Mouse (Mus musculus) neural tube, embryonic 12.5 days (tissue): ENCODE results near the gene Ube2q2. TPM values are rescaled to one million over a fixed set of nuclear protein-coding genes. Genes with fewer than 3 reads are reported as not detected.
"Not testable (repeated sequence)": the region's sequence is repeated elsewhere in the genome, so short reads cannot be mapped to it uniquely, and the experiment has no call there.

Source experiments
- ATAC-seq: fragments of 200-750 bp; cut with Nextera tagmentation; 2 replicates; pipeline ENCODE4 v1.8.0; 2017; ENCODE audit warnings: low read depth, mild to moderate bottlenecking, moderate TSS enrichment, moderate library complexity; ENCODE audit not compliant: low FRiP score
- H3K27ac ChIP-seq: fragments of 300-500 bp; sonication (generic); 2 replicates; pipeline ENCODE4 v1.5.1; 2016
- H3K27me3 ChIP-seq: fragments of 300-500 bp; sonication (generic); replicated peaks from 2 replicates; pipeline ENCODE4 v1.6.1; 2016; ENCODE audit warnings: mild to moderate bottlenecking
- H3K36me3 ChIP-seq: fragments of 300-500 bp; sonication (generic); 2 replicates; pipeline ENCODE4 v1.6.1; 2016; ENCODE audit warnings: mild to moderate bottlenecking
- H3K4me1 ChIP-seq: fragments of 300-500 bp; sonication (generic); 2 replicates; pipeline ENCODE4 v1.6.1; 2016
- H3K4me2 ChIP-seq: fragments of 300-500 bp; sonication (generic); replicated peaks from 2 replicates; pipeline ENCODE4 v1.6.1; 2016; ENCODE audit warnings: mild to moderate bottlenecking
- H3K4me3 ChIP-seq: fragments of 300-500 bp; sonication (generic); 2 replicates; pipeline ENCODE4 v1.5.1; 2016
- H3K9ac ChIP-seq: fragments of 300-500 bp; sonication (generic); 2 replicates; pipeline ENCODE4 v1.6.1; 2016; ENCODE audit warnings: mild to moderate bottlenecking
- H3K9me3 ChIP-seq: fragments of 300-500 bp; sonication (generic); 2 replicates; pipeline ENCODE4 v1.6.1; 2016; ENCODE audit warnings: mild to moderate bottlenecking
- WGBS: fragments of 180-500 bp; shearing (Covaris S2); methylation state at CpG from one replicate; pipeline ENCODE4 v1.1.7; 2016; 5-methylcytosine and 5-hydroxymethylcytosine counted together
- polyA plus RNA-seq: library from polyadenylated mRNA; unstranded; fragments of >200 nt; fragmentation: Nextera tagmentation; extraction: Ambion mirVana; gene quantifications from 2 replicates; pipeline ENCODE4 v1.2.1, GENCODE M21; 2016

Ube2q2 gene
- polyA plus RNA-seq = 52.7 and 54.5 TPM in 2 replicates

DNA sequence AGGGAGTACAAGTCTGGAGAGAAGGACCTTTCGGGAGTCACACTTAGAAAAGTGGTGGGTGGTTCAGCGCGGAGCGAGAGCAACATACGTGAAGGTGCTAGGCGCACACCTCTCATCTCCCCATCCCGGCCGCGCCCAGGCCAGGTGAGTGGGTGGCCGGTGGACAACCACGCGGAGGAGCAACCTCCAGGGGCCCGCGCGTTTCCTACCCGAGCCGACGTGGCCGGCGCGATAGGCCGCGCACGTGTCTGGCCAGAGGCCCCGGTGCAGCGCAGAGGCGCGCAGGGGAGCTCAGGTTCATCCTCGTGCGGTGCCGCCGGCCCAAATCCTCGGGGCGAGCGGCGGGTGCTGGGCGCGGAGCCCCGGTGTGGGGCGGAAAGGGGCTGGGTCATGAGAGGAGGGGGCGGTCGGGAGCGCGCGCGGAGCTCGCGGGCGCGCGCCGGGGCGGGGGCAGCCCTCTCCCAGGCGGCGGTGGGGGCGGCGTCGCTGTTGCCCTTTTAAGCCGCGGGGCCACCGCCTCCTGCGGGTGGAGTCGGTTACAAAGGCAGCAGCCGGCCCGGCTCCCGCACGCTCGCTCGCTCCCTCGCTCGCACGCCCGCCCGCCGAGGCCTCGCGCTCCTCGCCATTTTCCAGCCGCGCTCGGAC lies at the start of gene Ube2q2:
Gene Ube2q2, plus strand, starts transcription at position 1 of the 645 bp plus-strand sequence.
- Histone ChIP-seq H3K27me3 (no peaks in the 10 kb centered on the region), H3K4me3 (peak within 1 kb of the TSS; percentile 93), H3K9ac (peak within 1 kb of the TSS; percentile 96), H3K27ac (peak within 1 kb of the TSS; percentile 77), H3K4me1 (peaks cover 18% of the 10 kb centered on the region), H3K36me3 (no peaks in the 10 kb centered on the region), H3K4me2 (peak within 1 kb of the TSS; percentile 71), H3K9me3 (no peaks in the 10 kb centered on the region)
- under 1% methylated on average over 72 of the region's 81 CpGs for WGBS
- ATAC-seq = peak; percentile 88

DNA sequence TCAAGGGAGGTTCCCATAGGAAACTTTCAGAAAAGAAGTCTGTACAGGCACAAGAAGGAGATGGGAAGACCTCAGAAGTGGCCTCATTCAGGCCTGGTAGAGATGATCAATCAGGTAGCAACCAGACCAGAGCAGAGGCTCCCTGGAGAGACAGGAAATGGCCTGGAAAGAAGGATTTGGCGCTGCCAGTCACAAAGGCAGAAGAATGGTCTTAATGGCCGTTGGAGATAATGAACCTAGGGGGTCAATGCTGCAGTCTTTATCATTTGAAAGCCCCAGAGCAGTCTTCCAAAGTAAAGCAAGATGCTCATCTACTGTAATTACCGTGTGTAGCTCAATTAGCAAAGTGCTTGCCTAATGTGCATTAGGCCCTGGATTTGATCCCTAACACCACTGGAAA lies 47.5 kb upstream of the Ube2q2 start:
- Histone ChIP-seq H3K4me2 (no peak overlapping the region), H3K9ac (no peak overlapping the region), H3K9me3 (peaks cover 6% of the 10 kb centered on the region; the same call in 1 of the 2 replicates), H3K27ac (no peak overlapping the region), H3K27me3 (no peaks in the 10 kb centered on the region), H3K4me3 (no peak overlapping the region), H3K36me3 (no peaks in the 10 kb centered on the region), H3K4me1 (no peaks in the 10 kb centered on the region)
- 11% methylated on average over 3 of the region's 3 CpGs for WGBS
- ATAC-seq = no peak

DNA sequence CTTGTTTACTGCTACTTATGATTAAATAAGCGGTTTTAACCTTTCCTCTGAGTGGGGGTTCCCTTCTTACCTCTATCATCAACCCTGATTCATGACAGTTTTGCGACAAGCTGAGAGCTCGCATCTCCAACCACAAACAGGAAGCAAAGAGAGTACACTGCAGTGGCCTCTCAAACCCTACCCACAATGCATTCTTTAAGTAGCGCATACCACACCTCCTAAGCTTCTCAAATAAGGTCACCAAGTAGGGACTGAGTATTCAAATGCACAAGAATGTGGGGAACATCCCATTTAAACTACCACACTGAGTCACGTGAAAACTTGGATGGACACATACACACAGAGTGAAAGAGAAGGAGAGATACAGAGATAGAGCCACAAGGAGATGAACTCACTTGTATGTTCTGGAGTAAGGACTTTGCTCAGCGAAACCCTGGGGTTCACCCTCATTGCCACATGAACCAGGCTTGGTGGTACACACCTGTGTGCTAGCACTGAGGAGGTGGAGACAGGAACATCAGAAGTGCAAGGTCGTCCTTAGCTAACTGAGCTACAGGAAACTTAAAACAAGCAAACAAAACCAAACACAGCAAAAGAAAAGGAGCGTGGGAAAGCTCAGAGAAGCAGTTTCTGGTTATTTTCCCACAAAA lies 46.3 kb upstream of the Ube2q2 start:
- H3K4me3 ChIP-seq = no peak overlapping the region
- H3K27me3 ChIP-seq = no peaks in the 10 kb centered on the region
- no peaks in the 10 kb centered on the region for H3K36me3 ChIP-seq
- no peak overlapping the region for H3K4me2 ChIP-seq
- WGBS = 86% methylated on average over 8 of the region's 8 CpGs
- no peak overlapping the region for H3K9ac ChIP-seq
- no peak overlapping the region for H3K27ac ChIP-seq
- no peak for ATAC-seq
- H3K4me1 ChIP-seq = no peaks in the 10 kb centered on the region
- peaks cover 6% of the 10 kb centered on the region; the same call in 1 of the 2 replicates for H3K9me3 ChIP-seq

DNA sequence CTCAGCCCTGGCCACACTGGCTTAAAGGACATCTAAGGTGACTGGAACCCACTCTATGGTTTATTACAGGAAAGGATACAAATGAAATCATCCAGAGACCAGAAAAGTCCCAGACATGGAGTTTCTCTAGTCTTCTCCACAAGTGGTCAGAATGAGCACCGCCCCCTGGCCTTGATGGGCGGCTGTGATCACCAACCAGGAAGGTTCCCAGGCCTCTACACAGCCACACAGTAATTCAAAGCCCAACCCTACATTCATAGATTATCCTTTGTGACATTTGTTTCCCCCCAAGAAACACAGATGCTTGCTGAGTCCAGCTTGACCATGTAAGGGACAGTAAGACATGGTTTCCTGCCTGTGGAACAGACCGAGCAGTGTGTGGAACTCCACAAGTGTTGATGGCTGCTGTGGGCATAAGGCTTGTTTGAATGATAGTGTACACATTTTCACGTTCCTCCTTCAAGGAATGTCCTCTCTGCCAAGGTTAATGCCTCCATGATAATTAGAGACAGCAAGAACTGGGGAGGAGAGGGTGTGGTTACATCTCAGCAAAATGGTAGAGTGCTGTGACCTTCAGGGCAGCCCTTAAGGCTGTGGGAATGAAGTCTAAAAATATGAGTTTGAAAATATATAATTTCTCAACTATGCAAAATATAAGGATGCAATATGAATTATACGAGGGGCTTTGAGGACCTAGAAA lies 45.6 kb upstream of the Ube2q2 start:
- no peak for ATAC-seq
- WGBS = 92% methylated on average over 5 of the region's 5 CpGs

DNA sequence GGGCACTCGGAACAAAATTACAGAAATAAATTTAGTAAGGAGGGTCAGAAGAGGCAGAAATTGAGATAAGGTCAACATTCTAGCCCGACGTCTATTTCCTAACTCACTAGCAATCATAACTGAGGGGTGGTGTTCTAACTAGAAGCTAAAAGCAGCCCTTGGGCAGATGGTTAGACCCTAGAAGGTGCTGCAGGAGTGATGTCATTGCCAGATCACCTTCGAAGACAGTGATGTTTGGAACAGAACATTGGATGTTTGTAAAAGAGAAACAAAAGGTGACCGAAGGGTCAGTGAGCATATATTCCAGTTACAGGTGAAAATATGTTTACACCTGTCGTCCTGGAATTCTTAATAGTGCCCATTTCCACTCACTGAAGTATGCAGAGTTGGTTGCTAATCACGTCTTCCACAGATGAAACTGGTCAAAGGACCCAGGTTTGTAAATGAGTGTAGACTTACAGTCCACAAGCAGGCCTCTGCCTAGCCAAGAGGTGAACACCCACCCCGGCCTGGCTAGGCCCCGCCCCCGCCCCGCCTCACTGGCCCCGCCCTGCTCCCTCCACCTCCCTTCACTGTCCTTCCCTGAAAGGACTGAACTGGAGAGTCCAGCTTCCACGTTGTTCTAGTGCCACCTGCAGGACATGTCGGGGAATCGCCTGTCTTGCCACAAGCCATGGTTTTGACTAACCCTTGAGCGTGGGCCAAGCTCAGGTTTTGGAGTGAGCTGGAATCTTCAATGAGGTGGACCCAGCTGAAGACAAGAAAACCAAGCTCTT lies 38.4 kb upstream of the Ube2q2 start:
- H3K4me2 ChIP-seq = no peak overlapping the region
- ATAC-seq = peak; percentile 94
- H3K27me3 ChIP-seq = no peaks in the 10 kb centered on the region
- H3K9ac ChIP-seq = no peak overlapping the region
- no peak overlapping the region for H3K27ac ChIP-seq
- H3K4me3 ChIP-seq = no peak overlapping the region
- H3K4me1 ChIP-seq = no peaks in the 10 kb centered on the region
- WGBS = 33% methylated on average over 16 of the region's 16 CpGs
- H3K9me3 ChIP-seq = no peaks in the 10 kb centered on the region
- H3K36me3 ChIP-seq = no peaks in the 10 kb centered on the region

More for the DNA sequence above, 45.6 kb upstream of the Ube2q2 start:
- Histone ChIP-seq H3K9ac (no peak overlapping the region), H3K4me1 (no peaks in the 10 kb centered on the region), H3K9me3 (peaks cover 6% of the 10 kb centered on the region; the same call in 1 of the 2 replicates), H3K27ac (no peak overlapping the region), H3K4me3 (no peak overlapping the region), H3K27me3 (no peaks in the 10 kb centered on the region), H3K36me3 (no peaks in the 10 kb centered on the region), H3K4me2 (no peak overlapping the region)

DNA sequence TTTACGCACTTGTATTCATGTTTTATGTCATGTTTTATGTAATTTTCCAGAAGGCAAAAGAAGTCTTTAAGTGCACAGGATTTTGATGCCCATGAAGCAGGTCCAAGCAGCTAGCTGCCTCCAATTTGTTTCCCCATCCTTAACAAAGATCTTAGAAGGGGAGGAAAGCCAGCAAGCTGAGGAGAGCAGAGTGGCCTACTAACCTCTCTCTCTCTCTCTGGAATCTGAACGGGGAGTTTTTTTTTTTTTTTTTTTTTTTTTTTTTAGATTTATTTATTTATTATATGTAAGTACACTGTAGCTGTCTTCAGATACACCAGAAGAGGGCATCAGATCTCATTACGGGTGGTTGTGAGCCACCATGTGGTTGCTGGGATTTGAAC lies 37.8 kb upstream of the Ube2q2 start:
- WGBS = 27% methylated on average over 3 of the region's 3 CpGs
- H3K36me3 ChIP-seq, H3K27ac ChIP-seq, H3K9me3 ChIP-seq, ATAC-seq, H3K27me3 ChIP-seq, H3K4me1 ChIP-seq, H3K9ac ChIP-seq, H3K4me3 ChIP-seq, H3K4me2 ChIP-seq: not testable (repeated sequence)

DNA sequence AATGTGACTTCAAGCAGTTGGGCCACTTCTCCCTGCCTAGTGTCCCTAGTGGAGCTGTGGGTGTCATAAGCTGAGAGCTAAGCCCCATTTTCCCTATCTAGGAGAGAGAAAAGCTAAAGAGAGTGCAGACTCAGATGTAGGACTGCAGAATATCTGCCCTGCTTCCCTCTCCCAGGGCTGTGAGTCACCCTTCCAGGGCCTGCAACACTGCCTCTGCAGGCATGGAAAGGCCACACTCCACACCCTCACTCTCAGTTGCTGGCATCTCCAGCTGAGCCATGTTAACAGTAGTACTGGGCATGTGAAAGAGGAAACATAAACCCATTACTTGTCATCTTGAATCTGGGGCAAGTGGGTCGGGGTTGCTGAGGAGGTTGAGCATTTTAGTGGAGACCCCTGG lies 33.9 kb upstream of the Ube2q2 start:
- Histone ChIP-seq H3K4me2 (no peak overlapping the region), H3K4me3 (no peak overlapping the region), H3K4me1 (no peaks in the 10 kb centered on the region), H3K9ac (no peak overlapping the region), H3K36me3 (no peaks in the 10 kb centered on the region), H3K27me3 (no peaks in the 10 kb centered on the region), H3K9me3 (no peaks in the 10 kb centered on the region), H3K27ac (no peak overlapping the region)
- no peak for ATAC-seq
- 84% methylated on average over 1 of the region's 1 CpGs for WGBS

DNA sequence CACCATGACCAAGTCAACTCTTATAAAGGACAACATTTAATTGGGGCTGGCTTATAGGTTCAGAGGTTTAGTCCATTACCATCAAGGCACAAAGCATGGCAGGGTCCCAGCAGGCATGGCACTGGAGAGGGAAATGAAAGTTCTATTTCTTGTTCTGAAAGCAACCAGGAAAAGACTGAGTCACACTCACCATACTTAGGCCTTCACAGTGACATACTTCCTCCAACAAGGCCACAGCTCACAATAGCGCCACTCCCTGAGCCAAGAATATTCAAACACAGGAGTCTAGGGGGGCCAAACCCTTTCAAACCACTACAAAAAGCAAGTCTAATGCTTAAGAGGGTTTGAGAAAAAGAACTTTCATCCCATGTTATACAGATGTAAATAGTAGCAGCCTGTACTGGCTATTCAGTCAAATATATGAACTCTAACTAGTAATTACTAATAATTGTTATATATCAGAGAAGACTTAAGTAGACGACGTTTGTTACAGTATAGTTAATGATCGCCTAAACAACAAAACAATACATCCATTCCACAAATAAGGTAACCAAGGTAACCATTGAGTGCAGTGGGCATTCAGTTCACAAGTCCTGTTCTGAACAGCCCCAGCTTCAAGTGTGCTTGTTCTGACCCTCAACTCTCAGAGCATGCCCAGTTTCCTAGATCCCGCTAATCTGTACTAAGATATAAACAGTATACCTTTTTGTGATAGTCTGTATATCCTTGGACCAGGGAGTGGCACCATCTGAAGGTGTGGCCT lies 31.2 kb upstream of the Ube2q2 start:
- ATAC-seq = no peak
- Histone ChIP-seq H3K4me3 (no peak overlapping the region), H3K4me2 (no peak overlapping the region), H3K9ac (no peak overlapping the region), H3K27ac (no peak overlapping the region), H3K36me3 (no peaks in the 10 kb centered on the region), H3K9me3 (no peaks in the 10 kb centered on the region), H3K4me1 (no peaks in the 10 kb centered on the region), H3K27me3 (no peaks in the 10 kb centered on the region)
- 88% methylated on average over 5 of the region's 5 CpGs for WGBS

DNA sequence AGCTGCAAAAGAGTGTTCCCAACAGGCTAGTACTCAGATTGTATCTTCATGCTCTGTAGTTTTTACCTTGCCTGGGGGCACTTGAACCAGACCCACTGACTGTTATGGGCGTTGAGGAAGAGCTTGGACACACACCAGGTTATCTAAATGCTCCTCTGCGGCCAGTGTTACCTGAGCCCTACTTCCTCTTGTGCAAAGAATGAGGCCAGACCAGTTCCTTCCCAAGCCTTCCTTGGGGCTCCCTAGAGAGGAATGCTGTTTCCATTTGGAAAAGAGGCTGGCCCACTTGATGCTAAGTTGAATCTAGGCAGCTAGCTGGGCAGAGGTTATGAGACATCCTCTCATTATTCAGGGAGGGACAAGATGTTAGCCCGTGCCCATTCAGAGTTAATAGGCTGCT lies 26.1 kb upstream of the Ube2q2 start:
- Histone ChIP-seq H3K4me2 (no peak overlapping the region), H3K36me3 (no peaks in the 10 kb centered on the region), H3K9me3 (no peaks in the 10 kb centered on the region), H3K9ac (no peak overlapping the region), H3K27ac (no peak overlapping the region), H3K4me1 (no peaks in the 10 kb centered on the region), H3K27me3 (no peaks in the 10 kb centered on the region), H3K4me3 (no peak overlapping the region)
- no peak for ATAC-seq
- 64% methylated on average over 3 of the region's 3 CpGs for WGBS

DNA sequence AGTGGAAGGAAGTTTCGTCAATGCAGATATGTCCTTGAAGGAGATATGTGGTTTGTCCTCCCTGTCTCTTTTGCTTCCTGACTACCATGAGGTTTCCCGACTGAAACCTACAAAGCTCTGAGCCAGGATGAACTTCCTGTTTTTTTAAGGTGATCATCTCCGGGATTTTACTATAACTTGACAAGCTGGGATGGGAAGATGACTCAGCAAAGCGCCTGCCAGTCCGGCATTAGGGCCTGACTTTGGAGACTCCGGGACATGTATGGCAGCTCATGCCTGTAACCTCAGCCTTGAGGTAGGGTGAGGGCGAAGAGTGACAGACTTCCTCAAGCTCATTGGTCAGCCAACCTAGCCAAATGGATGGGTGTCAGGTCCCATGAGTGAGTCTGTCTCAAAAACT lies 22.9 kb upstream of the Ube2q2 start:
- no peak overlapping the region for H3K4me2 ChIP-seq
- H3K27ac ChIP-seq = no peak overlapping the region
- no peak overlapping the region for H3K9ac ChIP-seq
- no peaks in the 10 kb centered on the region for H3K36me3 ChIP-seq
- 88% methylated on average over 7 of the region's 7 CpGs for WGBS
- no peak overlapping the region for H3K4me3 ChIP-seq
- H3K4me1 ChIP-seq = no peaks in the 10 kb centered on the region
- no peak for ATAC-seq
- H3K27me3 ChIP-seq = no peaks in the 10 kb centered on the region
- no peaks in the 10 kb centered on the region for H3K9me3 ChIP-seq

DNA sequence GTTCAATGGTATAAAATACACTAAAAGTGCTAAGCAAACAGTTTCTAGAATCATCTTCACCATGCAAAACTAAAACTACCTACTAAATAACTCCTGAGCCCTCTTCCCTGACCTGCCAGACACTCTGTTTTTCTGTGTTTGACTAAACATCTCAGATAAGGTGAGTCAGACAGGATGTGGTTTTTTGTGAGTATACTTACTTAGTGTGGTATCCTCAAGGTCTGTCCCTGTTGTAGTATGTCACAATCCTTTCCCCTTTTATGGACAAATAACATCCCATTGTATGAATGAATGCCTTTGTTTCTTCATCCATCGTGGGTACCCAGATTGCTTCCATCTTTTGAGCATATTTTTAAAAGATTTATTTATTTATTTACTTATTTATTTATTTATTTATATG lies 22.4 kb upstream of the Ube2q2 start:
- Histone ChIP-seq H3K36me3 (no peaks in the 10 kb centered on the region), H3K27ac (no peak overlapping the region), H3K4me2 (no peak overlapping the region), H3K4me3 (no peak overlapping the region), H3K4me1 (no peaks in the 10 kb centered on the region), H3K9me3 (no peaks in the 10 kb centered on the region), H3K27me3 (no peaks in the 10 kb centered on the region), H3K9ac (no peak overlapping the region)
- ATAC-seq = no peak
- WGBS = 71% methylated on average over 1 of the region's 1 CpGs
